Mouse (Mus musculus): ENCODE data around the gene Ntm. TPM values are rescaled to one million over a fixed set of nuclear protein-coding genes. Genes with fewer than 3 reads are reported as not detected.

The Ntm gene
- polyA plus RNA-seq, 1 experiment from 2014 or later = 8.9 TPM

DNA sequence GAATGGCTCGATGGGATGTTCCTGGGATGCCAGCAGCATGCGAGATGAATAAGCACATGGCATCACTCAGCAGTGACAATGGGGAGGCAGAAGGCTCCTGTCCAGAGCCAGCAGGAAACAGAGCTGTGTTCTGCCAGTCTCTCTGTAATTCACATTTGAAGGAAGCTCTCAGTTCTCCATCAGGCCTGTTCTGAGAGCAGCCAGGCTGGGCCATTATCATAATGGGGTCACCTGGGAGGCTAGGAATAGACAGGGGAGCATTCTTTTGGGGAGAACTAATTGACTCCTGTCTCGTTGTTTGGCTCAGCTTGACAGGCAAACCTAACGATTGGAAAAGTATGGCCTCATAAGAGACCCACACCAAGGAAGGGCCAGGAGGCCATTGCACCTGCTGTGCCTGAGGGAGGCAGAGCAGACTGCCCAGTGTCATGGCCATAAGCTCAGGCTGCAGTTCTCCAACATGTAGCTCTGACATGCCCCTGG is 386.8 kb downstream of the Ntm start:
- no peaks in the 10 kb centered on the region for H3K4me1 ChIP-seq (replicated peaks)
- no peak overlapping the region for H3K4me2 ChIP-seq (replicated peaks)
- 46% methylated on average over 4 of the region's 4 CpGs for WGBS
- no peak overlapping the region for H3K27ac ChIP-seq
- no peaks in the 10 kb centered on the region for H3K36me3 ChIP-seq
- no peak overlapping the region for H3K9ac ChIP-seq
- H3K4me3 ChIP-seq (replicated peaks) = no peak overlapping the region
- H3K9me3 ChIP-seq = no peaks in the 10 kb centered on the region
- ATAC-seq = no peak
- H3K27me3 ChIP-seq (replicated peaks) = no peaks in the 10 kb centered on the region

DNA sequence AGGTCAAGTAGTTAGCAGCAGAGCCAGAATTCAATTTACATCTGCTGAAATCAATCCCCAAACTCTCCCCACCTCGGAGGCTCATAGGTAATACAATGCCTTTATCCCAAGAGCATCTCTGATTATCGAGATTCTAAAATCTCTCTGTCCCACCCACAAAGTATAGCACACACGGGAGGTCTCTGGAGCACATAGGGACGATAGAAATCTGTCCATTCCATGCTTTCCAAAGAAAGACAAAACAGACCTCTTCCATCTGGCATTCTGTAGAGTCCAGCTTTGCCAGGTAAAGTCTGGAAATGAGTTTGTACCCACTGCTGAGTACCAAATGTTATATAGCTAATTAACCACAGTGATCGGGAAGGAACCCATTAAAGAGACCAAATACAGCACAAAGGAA is 388.4 kb downstream of the Ntm start:
- WGBS = 74% methylated on average over 5 of the region's 5 CpGs

GRCm38 (mm10) chr9:29568571-29568970 is 394.4 kb downstream of the Ntm start:
- Histone ChIP-seq H3K27me3 (replicated peaks) (no peaks in the 10 kb centered on the region), H3K4me2 (replicated peaks) (no peak overlapping the region), H3K9ac (no peak overlapping the region), H3K36me3 (no peaks in the 10 kb centered on the region), H3K4me3 (replicated peaks) (no peak overlapping the region), H3K27ac (no peak overlapping the region), H3K9me3 (no peaks in the 10 kb centered on the region), H3K4me1 (replicated peaks) (no peaks in the 10 kb centered on the region)
- 70% methylated on average over 5 of the region's 5 CpGs for WGBS
- no peak for ATAC-seq

More for the DNA sequence above, 388.4 kb downstream of the Ntm start:
- Histone ChIP-seq H3K9ac (no peak overlapping the region), H3K9me3 (no peaks in the 10 kb centered on the region), H3K4me3 (replicated peaks) (no peak overlapping the region), H3K27ac (no peak overlapping the region), H3K4me1 (replicated peaks) (no peaks in the 10 kb centered on the region), H3K27me3 (replicated peaks) (no peaks in the 10 kb centered on the region), H3K4me2 (replicated peaks) (no peak overlapping the region), H3K36me3 (no peaks in the 10 kb centered on the region)
- ATAC-seq = no peak

GRCm38 (mm10) chr9:29562419-29563071 is 400.4 kb downstream of the Ntm start:
- no peak for ATAC-seq
- H3K27ac ChIP-seq = no peak overlapping the region
- no peak overlapping the region for H3K4me3 ChIP-seq (replicated peaks)
- H3K4me2 ChIP-seq (replicated peaks) = no peak overlapping the region
- H3K36me3 ChIP-seq = no peaks in the 10 kb centered on the region
- H3K27me3 ChIP-seq (replicated peaks) = no peaks in the 10 kb centered on the region
- no peaks in the 10 kb centered on the region for H3K9me3 ChIP-seq
- 89% methylated on average over 5 of the region's 5 CpGs for WGBS
- H3K4me1 ChIP-seq (replicated peaks) = no peaks in the 10 kb centered on the region
- no peak overlapping the region for H3K9ac ChIP-seq

- no peaks in the 10 kb centered on the region for H3K27me3 ChIP-seq (replicated peaks)
- no peak overlapping the region for H3K27ac ChIP-seq
- H3K4me1 ChIP-seq (replicated peaks) = no peaks in the 10 kb centered on the region
- no peak for ATAC-seq
- no peak overlapping the region for H3K4me2 ChIP-seq (replicated peaks)
- no peaks in the 10 kb centered on the region for H3K9me3 ChIP-seq
- H3K4me3 ChIP-seq (replicated peaks) = no peak overlapping the region
- WGBS = 80% methylated on average over 4 of the region's 4 CpGs
- no peak overlapping the region for H3K9ac ChIP-seq
- H3K36me3 ChIP-seq = no peaks in the 10 kb centered on the region
Measured at GRCm38 (mm10) chr9:29558915-29559314, 404.0 kb downstream of the Ntm start.

GRCm38 (mm10) chr9:29550582-29550981 is 412.4 kb downstream of the Ntm start:
- no peak overlapping the region for H3K9ac ChIP-seq
- ATAC-seq = no peak
- WGBS = 87% methylated on average over 8 of the region's 8 CpGs
- H3K4me2 ChIP-seq (replicated peaks) = no peak overlapping the region
- no peaks in the 10 kb centered on the region for H3K27me3 ChIP-seq (replicated peaks)
- no peaks in the 10 kb centered on the region for H3K36me3 ChIP-seq
- H3K9me3 ChIP-seq = no peaks in the 10 kb centered on the region
- no peak overlapping the region for H3K27ac ChIP-seq
- H3K4me3 ChIP-seq (replicated peaks) = no peak overlapping the region
- H3K4me1 ChIP-seq (replicated peaks) = no peaks in the 10 kb centered on the region

GRCm38 (mm10) chr9:29550107-29550506 is 412.8 kb downstream of the Ntm start:
- no peak for ATAC-seq
- H3K27ac ChIP-seq = no peak overlapping the region
- no peak overlapping the region for H3K4me2 ChIP-seq (replicated peaks)
- no peak overlapping the region for H3K4me3 ChIP-seq (replicated peaks)
- H3K36me3 ChIP-seq = no peaks in the 10 kb centered on the region
- no peaks in the 10 kb centered on the region for H3K4me1 ChIP-seq (replicated peaks)
- no peaks in the 10 kb centered on the region for H3K27me3 ChIP-seq (replicated peaks)
- no peaks in the 10 kb centered on the region for H3K9me3 ChIP-seq
- no peak overlapping the region for H3K9ac ChIP-seq
- WGBS = 88% methylated on average over 8 of the region's 8 CpGs

DNA sequence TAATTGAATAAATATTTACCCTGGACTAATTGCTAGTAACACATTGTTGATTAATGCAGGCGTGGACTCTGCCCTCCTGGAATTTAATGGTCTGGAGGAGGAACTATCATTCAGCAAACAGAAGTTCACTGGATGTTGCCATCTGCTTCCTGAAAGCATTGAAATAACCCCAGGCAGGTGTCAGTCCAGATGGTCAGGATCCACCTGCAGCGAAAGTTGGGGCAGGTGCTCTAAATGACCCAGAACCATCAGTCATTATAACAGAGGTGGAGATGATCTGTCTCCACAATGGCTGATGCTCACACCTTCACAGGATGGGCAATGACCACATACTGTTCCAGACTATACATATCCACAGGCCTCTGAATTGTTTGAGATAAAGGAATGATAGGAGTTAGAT is 426.5 kb downstream of the Ntm start:
- no peak overlapping the region for H3K4me2 ChIP-seq (replicated peaks)
- H3K9me3 ChIP-seq = no peaks in the 10 kb centered on the region
- no peaks in the 10 kb centered on the region for H3K36me3 ChIP-seq
- H3K27ac ChIP-seq = no peak overlapping the region
- 75% methylated on average over 2 of the region's 2 CpGs for WGBS
- no peak for ATAC-seq
- no peak overlapping the region for H3K9ac ChIP-seq
- H3K27me3 ChIP-seq (replicated peaks) = no peaks in the 10 kb centered on the region
- no peaks in the 10 kb centered on the region for H3K4me1 ChIP-seq (replicated peaks)
- H3K4me3 ChIP-seq (replicated peaks) = no peak overlapping the region

DNA sequence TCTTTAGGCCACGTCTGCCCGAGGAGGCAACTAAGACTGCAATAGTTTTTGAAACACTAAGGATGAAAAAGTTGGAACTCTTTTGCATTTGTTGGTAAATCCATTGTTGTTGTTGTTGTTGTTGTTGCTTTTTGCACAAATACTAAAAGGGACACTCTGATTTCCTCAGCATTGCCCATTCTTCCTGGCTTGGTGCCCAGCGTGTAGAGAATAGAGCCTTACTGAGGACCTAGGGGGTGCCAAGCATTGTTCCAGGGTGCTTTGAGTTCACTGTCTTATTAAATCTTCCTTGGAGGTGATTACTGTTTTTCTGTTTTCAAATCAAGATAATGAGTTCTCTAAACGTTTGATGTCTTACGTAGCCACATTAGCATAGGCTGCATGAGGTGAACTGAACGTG is 428.2 kb downstream of the Ntm start:
- H3K4me2 ChIP-seq (replicated peaks) = no peak overlapping the region
- no peak for ATAC-seq
- no peak overlapping the region for H3K4me3 ChIP-seq (replicated peaks)
- H3K4me1 ChIP-seq (replicated peaks) = no peaks in the 10 kb centered on the region
- H3K27me3 ChIP-seq (replicated peaks) = no peaks in the 10 kb centered on the region
- H3K36me3 ChIP-seq = no peaks in the 10 kb centered on the region
- H3K9me3 ChIP-seq = no peaks in the 10 kb centered on the region
- 88% methylated on average over 6 of the region's 6 CpGs for WGBS
- H3K9ac ChIP-seq = no peak overlapping the region
- H3K27ac ChIP-seq = no peak overlapping the region

DNA sequence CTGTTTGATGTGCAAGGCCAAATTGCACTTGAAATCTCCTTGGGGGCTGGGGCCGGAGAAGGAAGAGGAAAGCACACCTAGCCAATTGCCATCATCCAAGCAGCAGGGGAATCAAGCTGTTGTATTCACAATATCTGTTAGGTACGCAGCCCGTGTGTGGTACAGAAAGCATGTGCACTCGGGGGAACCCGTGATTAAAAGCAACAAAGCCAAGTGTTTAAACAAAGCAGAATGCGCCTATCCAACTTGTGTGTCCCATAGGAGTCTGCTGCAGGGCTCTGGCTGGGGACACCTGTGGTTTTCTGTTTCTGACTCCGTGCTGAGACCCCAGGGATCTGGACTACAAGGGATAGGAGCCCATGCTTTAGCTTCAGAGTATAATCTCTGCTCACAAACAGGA is 428.6 kb downstream of the Ntm start:
- Histone ChIP-seq H3K36me3 (no peaks in the 10 kb centered on the region), H3K4me1 (replicated peaks) (no peaks in the 10 kb centered on the region), H3K27ac (no peak overlapping the region), H3K9ac (no peak overlapping the region), H3K9me3 (no peaks in the 10 kb centered on the region), H3K27me3 (replicated peaks) (no peaks in the 10 kb centered on the region), H3K4me3 (replicated peaks) (no peak overlapping the region), H3K4me2 (replicated peaks) (no peak overlapping the region)
- WGBS = 66% methylated on average over 7 of the region's 7 CpGs
- no peak for ATAC-seq

DNA sequence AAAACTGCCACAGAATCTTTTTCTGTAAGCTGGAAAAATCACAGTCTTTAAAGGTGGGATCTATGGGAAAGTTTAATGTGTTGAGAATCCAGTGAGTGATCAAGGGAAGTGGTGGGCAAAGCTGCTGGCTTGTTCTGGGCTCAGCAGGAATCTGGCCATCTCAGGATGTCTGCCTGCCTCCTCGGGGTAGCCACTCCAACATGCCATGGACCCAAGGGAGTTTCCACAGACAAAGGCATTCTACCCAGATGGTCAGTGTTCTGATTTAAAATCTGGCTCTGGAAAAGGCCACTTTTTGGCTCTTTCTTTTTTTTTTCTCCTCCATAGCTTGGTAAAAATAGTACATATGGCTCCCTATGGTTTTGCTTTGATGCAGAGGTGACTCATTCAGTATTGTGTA is 429.4 kb downstream of the Ntm start:
- H3K4me3 ChIP-seq (replicated peaks) = no peak overlapping the region
- H3K27me3 ChIP-seq (replicated peaks) = no peaks in the 10 kb centered on the region
- 58% methylated on average over 1 of the region's 1 CpGs for WGBS
- ATAC-seq = no peak
- no peaks in the 10 kb centered on the region for H3K4me1 ChIP-seq (replicated peaks)
- H3K36me3 ChIP-seq = no peaks in the 10 kb centered on the region
- no peak overlapping the region for H3K27ac ChIP-seq
- no peak overlapping the region for H3K9ac ChIP-seq
- no peak overlapping the region for H3K4me2 ChIP-seq (replicated peaks)
- H3K9me3 ChIP-seq = no peaks in the 10 kb centered on the region

DNA sequence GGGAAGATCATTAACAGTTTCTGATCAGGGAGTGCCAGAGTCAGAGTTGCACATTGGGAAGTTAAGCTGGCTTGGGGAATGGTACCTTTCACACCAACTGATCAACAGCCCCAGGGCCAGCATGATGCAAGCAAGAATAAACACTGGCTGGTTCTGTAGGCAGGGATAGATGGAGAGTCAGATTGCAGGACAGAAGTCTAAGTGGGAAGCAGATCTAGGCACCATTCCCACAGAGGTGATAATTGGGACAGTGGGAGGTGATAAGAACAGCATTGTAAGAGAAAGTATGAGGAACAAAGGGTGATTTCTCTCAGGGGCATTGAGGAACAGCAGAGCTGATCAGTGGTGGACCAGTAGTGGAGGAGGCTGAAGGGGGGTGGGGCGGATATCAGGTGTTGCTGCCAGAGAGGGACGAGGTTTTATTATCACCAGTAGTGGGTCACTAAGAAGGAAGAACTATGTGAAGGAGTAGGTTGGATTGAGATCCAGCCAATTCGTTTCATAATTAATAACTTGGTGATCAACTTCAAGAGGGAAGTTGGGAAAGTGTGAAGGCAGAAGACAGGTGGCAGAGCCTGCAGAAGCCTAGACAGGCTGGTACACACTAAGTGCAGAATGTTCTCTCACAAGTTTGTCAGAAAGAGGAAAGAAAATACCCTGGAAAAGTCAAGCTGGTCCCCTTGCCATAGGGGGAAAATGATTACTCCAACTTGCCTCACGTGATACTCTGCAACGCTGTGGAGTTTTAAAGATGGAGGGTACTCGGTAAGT is 431.6 kb downstream of the Ntm start:
- WGBS = 64% methylated on average over 6 of the region's 6 CpGs
- Histone ChIP-seq H3K4me3 (replicated peaks) (no peak overlapping the region), H3K36me3 (no peaks in the 10 kb centered on the region), H3K27me3 (replicated peaks) (no peaks in the 10 kb centered on the region), H3K27ac (no peak overlapping the region), H3K4me2 (replicated peaks) (no peak overlapping the region), H3K9ac (no peak overlapping the region), H3K9me3 (no peaks in the 10 kb centered on the region), H3K4me1 (replicated peaks) (no peaks in the 10 kb centered on the region)
- no peak for ATAC-seq

GRCm38 (mm10) chr9:29524109-29524508 is 438.8 kb downstream of the Ntm start:
- ATAC-seq = no peak
- Histone ChIP-seq H3K4me2 (replicated peaks) (no peak overlapping the region), H3K4me3 (replicated peaks) (no peak overlapping the region), H3K36me3 (no peaks in the 10 kb centered on the region), H3K4me1 (replicated peaks) (no peaks in the 10 kb centered on the region), H3K9ac (no peak overlapping the region), H3K27me3 (replicated peaks) (no peaks in the 10 kb centered on the region), H3K9me3 (no peaks in the 10 kb centered on the region), H3K27ac (no peak overlapping the region)
- WGBS = 65% methylated on average over 1 of the region's 1 CpGs
